In the genomic region with DNA sequence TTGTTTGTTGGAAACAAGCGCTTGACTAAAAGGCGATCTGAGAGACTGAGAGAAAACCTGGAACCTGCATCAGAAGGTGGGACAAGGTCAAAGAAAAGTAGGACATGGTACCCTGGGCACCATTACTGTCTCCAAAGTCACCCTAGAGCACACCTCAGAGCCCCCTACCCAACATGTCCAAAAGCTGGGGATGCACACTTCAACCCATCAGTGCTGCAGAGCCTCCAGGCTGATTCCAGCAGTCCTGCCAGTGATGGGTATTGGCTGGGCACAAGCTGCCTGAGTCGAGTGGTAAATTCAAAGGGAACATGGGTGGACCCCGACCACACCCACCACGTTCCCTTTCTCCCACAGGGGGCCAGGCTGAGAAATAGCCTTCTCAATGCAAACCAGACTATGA, we compare ENCODE assay signal across 20 mouse cellular contexts. TPM values are rescaled to one million over a fixed set of nuclear protein-coding genes. Genes with fewer than 3 reads are reported as not detected.
DNase-seq lines count a peak whose midpoint lies in the region; TF ChIP-seq lines count a peak whose summit lies in the region.
"Had no signal": no experiment of that assay in that cellular context is flagged by ENCODE, and none has a peak within 500 bp of the region (broad histone marks: within the 10 kb centered on the region; RNA-seq: fewer than 3 reads in every experiment).

No protein-coding gene starts in this region.

- H3K27me3 ChIP-seq in myocyte (ENCODE audit: control insufficient read depth, insufficient read depth, insufficient read length): no peaks in the 10 kb centered on the region
- H3K27me3 ChIP-seq: forebrain, embryonic 13.5 days; heart, embryonic 12.5 days; heart, embryonic 15.5 days; hindbrain, embryonic 13.5 days; intestine, embryonic 15.5 days had no signal

- no peak overlapping the region for H3ac ChIP-seq in myocyte (ENCODE audit: control insufficient read depth, insufficient read length)

- no peak for TF ChIP-seq POLR2A in cortical plate, adult 2 months (IDR thresholded peaks at IDR 0.05; ENCODE audit: extremely low read depth, insufficient read depth, low read length)
- TF ChIP-seq POLR2A in myocyte (IDR thresholded peaks at IDR 0.05; ENCODE audit: insufficient read length, low read depth): no peak

- no peak for TF ChIP-seq CTCF in layer of hippocampus, adult 2 months (conservative IDR thresholded peaks at IDR 0.05)
- no peak for TF ChIP-seq CTCF in cortical plate, adult 2 months (IDR thresholded peaks at IDR 0.05; ENCODE audit: extremely low read depth, insufficient read depth, low read length)

- DNase-seq in heart, adult 11 months: peak; percentile 81
- DNase-seq in heart, adult 8-10 months (ENCODE audit: low spot score): no peak
- no peak for DNase-seq in layer of hippocampus, adult 2 months (ENCODE audit: low spot score in 2 of 2)
- DNase-seq in layer of hippocampus, postnatal 10 days (ENCODE audit: low spot score in 2 of 2): no peak
- DNase-seq: cerebellum, adult 11 months; cerebellum, postnatal 14 days; gastrocnemius, adult 2 months; gastrocnemius, postnatal 14 days; heart, adult 2 months; heart, postnatal 10 days; heart, postnatal 36 days had no signal

- no peak overlapping the region for H3K4me3 ChIP-seq in layer of hippocampus, adult 2 months
- no peak overlapping the region for H3K4me3 ChIP-seq in cortical plate, adult 2 months (ENCODE audit: insufficient read depth, low read length)
- H3K4me3 ChIP-seq in myocyte: peak overlapping the region; percentile 3
- H3K4me3 ChIP-seq: forebrain, embryonic 10.5 days; forebrain, embryonic 13.5 days; heart, adult 2 months; heart, embryonic 12.5 days; heart, embryonic 15.5 days; hindbrain, embryonic 10.5 days; hindbrain, embryonic 13.5 days; intestine, embryonic 15.5 days had no signal

- H3K27ac ChIP-seq in layer of hippocampus, adult 2 months: peak overlapping the region; percentile 90
- H3K27ac ChIP-seq in cortical plate, adult 2 months (ENCODE audit: insufficient read depth, low read length): 0 out of 2 replicates have a peak overlapping the region, but pooled peaks have one; percentile 12
- H3K27ac ChIP-seq: forebrain, embryonic 13.5 days; gastrocnemius, adult 2 months; heart, adult 2 months; heart, embryonic 15.5 days; intestine, embryonic 15.5 days had no signal

- H3K4me2 ChIP-seq in myocyte (ENCODE audit: low read depth): peak overlapping the region; percentile 59
- H3K4me2 ChIP-seq: heart, embryonic 12.5 days; heart, embryonic 15.5 days; intestine, embryonic 15.5 days had no signal

- H3K4me1 ChIP-seq in cortical plate, adult 2 months (ENCODE audit: control insufficient read depth, insufficient read depth, low read length): peaks cover 5% of the 10 kb centered on the region; the same call in 1 of the 2 replicates
- H3K4me1 ChIP-seq: heart, embryonic 15.5 days; intestine, embryonic 15.5 days had no signal

- no peaks in the 10 kb centered on the region for H3K36me3 ChIP-seq in myocyte (ENCODE audit: control insufficient read depth, insufficient read depth)
- H3K36me3 ChIP-seq: forebrain, embryonic 10.5 days; heart, embryonic 12.5 days; heart, embryonic 15.5 days; hindbrain, embryonic 10.5 days; hindbrain, embryonic 13.5 days; intestine, embryonic 15.5 days had no signal

- no peaks in the 10 kb centered on the region for H3K79me2 ChIP-seq in myocyte (ENCODE audit: control insufficient read depth, insufficient read depth)

TF ChIP-seq in myocyte, 11 proteins besides CTCF, POLR2A, EP300 and RAD21:
- no peak for TF ChIP-seq SRF (IDR thresholded peaks at IDR 0.05; ENCODE audit: control insufficient read depth, insufficient read length, low read depth)
- TF ChIP-seq E2F4 (IDR thresholded peaks at IDR 0.05; ENCODE audit: insufficient read depth): no peak
- TF ChIP-seq REST (IDR thresholded peaks at IDR 0.05; ENCODE audit: insufficient read depth, insufficient read length): no peak
- TF ChIP-seq TCF12 (IDR thresholded peaks at IDR 0.05; ENCODE audit: insufficient read depth, poor library complexity, severe bottlenecking): no peak
- no peak for TF ChIP-seq MYOG (IDR thresholded peaks at IDR 0.05; ENCODE audit: control insufficient read depth in 1 of 3, insufficient read depth in 1 of 3, insufficient read length in 2 of 3, low read depth in 2 of 3)
- TF ChIP-seq MYOD1 (IDR thresholded peaks at IDR 0.05; ENCODE audit: control insufficient read depth in 1 of 3, insufficient read length in 2 of 3, low read depth in 2 of 3): no peak
- no peak for TF ChIP-seq CEBPB (IDR thresholded peaks at IDR 0.05; ENCODE audit: insufficient read depth, poor library complexity, severe bottlenecking)
- TF ChIP-seq MAX (IDR thresholded peaks at IDR 0.05; ENCODE audit: low read depth): no peak
- no peak for TF ChIP-seq POLR2AphosphoS2 (IDR thresholded peaks at IDR 0.05; ENCODE audit: insufficient read length, low read depth)
- no peak for TF ChIP-seq USF1 (IDR thresholded peaks at IDR 0.05; ENCODE audit: low read depth)
- no peak for TF ChIP-seq TCF3 (IDR thresholded peaks at IDR 0.05; ENCODE audit: insufficient read length, low read depth)

RNA-seq across cellular contexts. Expression of a gene that starts 21.1 kb away (rescaled TPM):
- total RNA-seq in heart, adult 8-10 months (2022): 100 to 1,000 TPM; 162 to 263 (median 197) TPM
- 10 to 100 TPM; 83.1 to 94.7 TPM for total RNA-seq in layer of hippocampus, adult 2 months (2021)
- total RNA-seq in layer of hippocampus, postnatal 10 days (2021): 10 to 100 TPM; 52.8 to 88.1 TPM
- polyA plus RNA-seq in cortical plate, adult 2 months (2012; rRNA removed): 79.6 and 87.3 TPM in 2 replicates
- 86.0 TPM for polyA plus RNA-seq in myocyte (2012; fragmentation: generic; extraction: Trizol)
